Mouse (Mus musculus) limb, embryonic 12.5 days (tissue): ENCODE data around the gene Rtbdn. TPM values are rescaled to one million over a fixed set of nuclear protein-coding genes. Genes with fewer than 3 reads are reported as not detected.
A peak's percentile ranks its signal among the peaks of the same experiment; 100 is the strongest.
"Not testable (repeated sequence)": the region's sequence is repeated elsewhere in the genome, so short reads cannot be mapped to it uniquely, and the experiment has no call there.

Source experiments
- ATAC-seq: fragments of 200-750 bp; cut with Nextera tagmentation; 2 replicates; pipeline ENCODE4 v1.8.0; 2017; ENCODE audit warnings: low read depth, moderate TSS enrichment; ENCODE audit not compliant: insufficient number of reproducible peaks, insufficient read depth, low FRiP score, low TSS enrichment
- H3K27ac ChIP-seq: fragments of 300-500 bp; sonication (generic); 2 replicates; pipeline ENCODE4 v1.5.1; 2016; ENCODE audit warnings: mild to moderate bottlenecking, moderate library complexity
- H3K27me3 ChIP-seq: fragments of 300-500 bp; sonication (generic); 2 replicates; pipeline ENCODE4 v1.6.1; 2016; ENCODE audit warnings: mild to moderate bottlenecking, moderate library complexity
- H3K36me3 ChIP-seq: fragments of 300-500 bp; sonication (generic); 2 replicates; pipeline ENCODE4 v1.6.1; 2016; ENCODE audit warnings: mild to moderate bottlenecking, moderate library complexity
- H3K4me1 ChIP-seq: fragments of 300-500 bp; sonication (generic); replicated peaks from 2 replicates; pipeline ENCODE4 v1.6.1; 2016
- H3K4me2 ChIP-seq: fragments of 300-500 bp; sonication (generic); 2 replicates; pipeline ENCODE4 v1.6.1; 2016; ENCODE audit warnings: mild to moderate bottlenecking, moderate library complexity
- H3K4me3 ChIP-seq: fragments of 300-500 bp; sonication (generic); replicated peaks from 2 replicates; pipeline ENCODE4 v1.5.1; 2016; ENCODE audit warnings: mild to moderate bottlenecking
- H3K9ac ChIP-seq: fragments of 300-500 bp; sonication (generic); replicated peaks from 2 replicates; pipeline ENCODE4 v1.6.1; 2016; ENCODE audit warnings: mild to moderate bottlenecking, moderate library complexity
- H3K9me3 ChIP-seq: fragments of 300-500 bp; sonication (generic); 2 replicates; pipeline ENCODE4 v1.6.1; 2016; ENCODE audit warnings: mild to moderate bottlenecking, moderate library complexity
- WGBS: fragments of 180-500 bp; shearing (Covaris S2); methylation state at CpG from one replicate; pipeline ENCODE4 v1.1.7; 2016; 5-methylcytosine and 5-hydroxymethylcytosine counted together
- polyA plus RNA-seq: library from polyadenylated mRNA; unstranded; fragments of >200 nt; fragmentation: Nextera tagmentation; extraction: Ambion mirVana; gene quantifications from 2 replicates; pipeline ENCODE4 v1.2.1, GENCODE M21; 2016

The Rtbdn gene
- 0.34 and 0.58 TPM in 2 replicates for polyA plus RNA-seq

DNA sequence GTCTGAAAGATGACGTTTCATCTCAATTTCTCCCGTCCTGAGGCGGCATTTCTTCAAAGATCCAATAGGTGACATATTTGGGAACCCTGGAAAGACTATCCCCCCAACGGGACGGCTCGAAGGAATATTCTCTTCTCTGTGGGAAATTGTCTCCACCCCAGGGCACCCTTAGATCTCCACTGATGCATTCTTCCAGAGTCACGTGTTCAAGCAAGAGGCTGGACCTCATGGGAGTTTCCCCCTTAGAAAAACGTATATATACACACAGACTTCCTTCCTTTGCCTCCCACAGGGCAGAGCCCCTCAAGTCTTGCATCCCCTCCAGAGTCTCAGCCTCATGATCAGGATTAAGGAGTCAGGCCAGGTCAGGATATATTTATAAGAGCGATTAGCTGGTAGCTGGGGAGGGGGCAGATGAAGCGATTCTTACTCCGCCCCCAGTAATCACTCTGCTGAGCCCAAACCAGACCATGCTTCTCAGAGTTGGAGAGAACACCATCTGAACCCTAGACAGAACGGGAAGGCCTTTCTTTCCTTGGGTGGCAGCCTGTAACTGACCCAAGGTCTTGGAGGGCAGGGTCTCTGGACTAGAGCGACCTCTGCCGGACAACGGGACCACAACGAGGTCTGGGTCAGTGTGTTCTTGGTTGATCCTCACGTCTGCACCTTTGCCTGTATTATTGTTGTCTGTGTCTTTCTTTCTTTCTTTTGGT is at the start of gene Rtbdn:
Gene Rtbdn (plus strand): TSS at position 464 of the 713 bp plus-strand sequence.
- WGBS: 10% methylated on average over 17 of the region's 17 CpGs
- no peak for ATAC-seq
- H3K9me3 ChIP-seq: no peaks in the 10 kb centered on the region
- peaks cover 89% of the 10 kb centered on the region for H3K27me3 ChIP-seq
- peak within 1 kb of the TSS; percentile 47 for H3K4me3 ChIP-seq
- H3K9ac ChIP-seq: peak within 1 kb of the TSS; percentile 34; the same call in 1 of the 2 replicates
- no peak within 1 kb of the TSS for H3K27ac ChIP-seq
- peaks cover 11% of the 10 kb centered on the region for H3K4me1 ChIP-seq
- H3K4me2 ChIP-seq: peak within 1 kb of the TSS; percentile 86
- H3K36me3 ChIP-seq: no peaks in the 10 kb centered on the region

DNA sequence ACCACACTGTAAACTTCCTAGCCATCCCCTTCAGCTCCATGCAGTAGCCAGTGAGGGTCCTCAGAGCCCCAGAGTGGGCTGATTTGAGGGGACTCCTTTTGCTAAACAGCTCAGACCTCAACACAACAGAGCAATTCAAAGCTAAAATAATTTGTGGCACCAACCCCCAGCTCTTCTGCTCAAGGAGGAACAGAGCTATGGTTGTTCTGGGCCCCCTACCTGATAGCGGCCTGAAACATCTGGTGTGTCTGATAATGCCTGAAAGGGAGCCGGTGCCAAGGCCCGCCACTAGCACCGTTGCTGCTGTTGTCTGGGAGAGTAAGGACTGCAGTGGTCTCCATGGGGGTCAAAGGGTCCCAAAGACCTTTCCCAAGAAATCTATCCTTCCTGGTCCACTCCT is 45.7 kb upstream of the Rtbdn start:
- peaks cover 11% of the 10 kb centered on the region; the same call in 1 of the 2 replicates for H3K4me1 ChIP-seq
- WGBS: 69% methylated on average over 4 of the region's 4 CpGs
- ATAC-seq: no peak
- no peak overlapping the region for H3K4me3 ChIP-seq
- no peak overlapping the region for H3K27ac ChIP-seq
- H3K9me3 ChIP-seq: no peaks in the 10 kb centered on the region
- no peak overlapping the region for H3K4me2 ChIP-seq
- peaks cover 14% of the 10 kb centered on the region for H3K27me3 ChIP-seq
- no peak overlapping the region for H3K9ac ChIP-seq
- H3K36me3 ChIP-seq: no peaks in the 10 kb centered on the region

DNA sequence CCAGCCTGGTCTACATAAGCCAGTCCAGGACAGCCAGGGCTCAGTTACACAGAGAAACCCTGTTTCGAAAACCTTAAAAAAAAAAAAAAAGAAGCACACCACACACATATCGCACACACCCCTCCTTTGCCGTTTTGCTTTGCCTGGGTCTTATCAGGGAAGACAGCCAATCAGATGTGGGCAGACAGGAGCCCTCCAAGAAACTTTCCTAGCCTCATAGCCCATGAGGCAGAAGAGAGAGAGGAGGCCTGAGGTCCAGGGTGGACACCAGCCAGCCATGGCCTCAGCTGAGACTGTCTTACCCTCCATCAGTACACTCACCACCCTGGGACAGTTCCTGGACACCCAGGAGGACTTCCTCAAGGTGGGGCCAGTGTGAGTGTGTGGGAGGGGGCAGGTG is 45.0 kb upstream of the Rtbdn start, which contains the start of gene Klf1:
Gene Klf1 (plus strand): TSS at position 177 of the 400 bp plus-strand sequence.
- ATAC-seq: no peak
- 68% methylated on average over 3 of the region's 3 CpGs for WGBS
- Histone ChIP-seq H3K4me2 (peak within 1 kb of the TSS; percentile 94), H3K4me3 (peak within 1 kb of the TSS; percentile 67), H3K36me3 (no peaks in the 10 kb centered on the region), H3K9me3 (no peaks in the 10 kb centered on the region), H3K27me3 (peaks cover 14% of the 10 kb centered on the region), H3K27ac (peak within 1 kb of the TSS; percentile 80), H3K4me1 (peaks cover 11% of the 10 kb centered on the region; the same call in 1 of the 2 replicates), H3K9ac (peak within 1 kb of the TSS; percentile 75)

GRCm38 (mm10) chr8:84902367-84902919 is 44.3 kb upstream of the Rtbdn start:
- peak overlapping the region; percentile 80 for H3K27ac ChIP-seq
- H3K27me3 ChIP-seq: peaks cover 14% of the 10 kb centered on the region
- peak overlapping the region; percentile 75 for H3K9ac ChIP-seq
- H3K4me3 ChIP-seq: peak overlapping the region; percentile 67
- no peak for ATAC-seq
- no peaks in the 10 kb centered on the region for H3K36me3 ChIP-seq
- 3% methylated on average over 24 of the region's 24 CpGs for WGBS
- peak overlapping the region; percentile 94 for H3K4me2 ChIP-seq
- H3K9me3 ChIP-seq: no peaks in the 10 kb centered on the region
- peaks cover 11% of the 10 kb centered on the region; the same call in 1 of the 2 replicates for H3K4me1 ChIP-seq

GRCm38 (mm10) chr8:84902920-84903661 is 43.7 kb upstream of the Rtbdn start:
- peak; percentile 85 for ATAC-seq
- H3K9ac ChIP-seq: peak overlapping the region; percentile 75
- peaks cover 11% of the 10 kb centered on the region; the same call in 1 of the 2 replicates for H3K4me1 ChIP-seq
- peak overlapping the region; percentile 80 for H3K27ac ChIP-seq
- no peaks in the 10 kb centered on the region for H3K9me3 ChIP-seq
- under 1% methylated on average over 68 of the region's 68 CpGs for WGBS
- peak overlapping the region; percentile 67 for H3K4me3 ChIP-seq
- H3K36me3 ChIP-seq: no peaks in the 10 kb centered on the region
- peak overlapping the region; percentile 94 for H3K4me2 ChIP-seq
- peaks cover 14% of the 10 kb centered on the region for H3K27me3 ChIP-seq

- WGBS: 88% methylated on average over 7 of the region's 7 CpGs
- no peak for ATAC-seq
- Histone ChIP-seq H3K9ac (no peak overlapping the region), H3K36me3 (no peaks in the 10 kb centered on the region), H3K9me3 (no peaks in the 10 kb centered on the region), H3K4me3 (no peak overlapping the region), H3K4me2 (no peak overlapping the region), H3K4me1 (peaks cover 18% of the 10 kb centered on the region), H3K27me3 (peaks cover 19% of the 10 kb centered on the region), H3K27ac (no peak overlapping the region)
These were observed 42.4 kb upstream of the Rtbdn start for GRCm38 (mm10) chr8:84904351-84904750.

DNA sequence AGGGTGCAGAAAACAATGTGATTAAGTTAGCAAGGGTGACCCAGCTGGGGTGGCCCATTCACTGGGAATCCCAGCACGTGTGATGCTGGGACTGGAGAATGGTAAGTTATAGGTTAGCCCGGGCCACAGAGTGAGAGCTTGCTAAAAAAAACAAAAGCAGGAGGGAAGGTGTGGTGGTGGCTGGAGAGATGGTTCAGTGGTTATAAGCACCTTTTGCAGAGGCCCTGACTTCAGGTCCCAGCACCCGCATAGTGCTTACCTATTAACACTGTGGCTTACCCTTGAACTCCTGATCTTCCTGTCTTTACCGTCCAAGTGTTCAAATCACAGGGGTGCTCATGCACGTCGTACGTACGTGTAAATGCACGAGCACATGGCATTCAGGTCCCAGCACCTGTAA is 39.8 kb upstream of the Rtbdn start:
- H3K9ac ChIP-seq: no peak overlapping the region
- ATAC-seq: no peak
- H3K4me2 ChIP-seq: no peak overlapping the region
- H3K27me3 ChIP-seq: peaks cover 34% of the 10 kb centered on the region
- peaks cover 4% of the 10 kb centered on the region; the same call in 1 of the 2 replicates for H3K36me3 ChIP-seq
- H3K9me3 ChIP-seq: no peaks in the 10 kb centered on the region
- no peak overlapping the region for H3K27ac ChIP-seq
- 95% methylated on average over 9 of the region's 9 CpGs for WGBS
- H3K4me3 ChIP-seq: no peak overlapping the region
- H3K4me1 ChIP-seq: peaks cover 25% of the 10 kb centered on the region

DNA sequence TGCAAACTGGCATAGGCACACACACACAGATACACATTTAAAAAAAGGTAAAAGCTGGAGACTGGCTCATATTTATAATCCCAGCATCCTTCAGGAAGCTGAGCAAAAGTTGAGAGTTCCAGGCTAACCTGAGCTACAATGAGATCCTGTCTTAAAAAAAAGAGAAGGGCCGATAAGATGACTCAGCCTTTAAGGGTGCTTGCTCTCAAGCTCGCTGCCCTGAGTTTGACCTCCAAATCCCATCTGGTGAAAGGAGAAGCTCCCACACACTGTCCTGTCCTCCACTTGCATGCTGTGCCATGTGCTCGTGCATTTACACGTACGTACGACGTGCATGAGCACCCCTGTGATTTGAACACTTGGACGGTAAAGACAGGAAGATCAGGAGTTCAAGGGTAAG is 39.3 kb upstream of the Rtbdn start:
- H3K9me3 ChIP-seq: no peaks in the 10 kb centered on the region
- no peak overlapping the region for H3K27ac ChIP-seq
- H3K9ac ChIP-seq: no peak overlapping the region
- no peak overlapping the region for H3K4me2 ChIP-seq
- no peak for ATAC-seq
- 83% methylated on average over 8 of the region's 8 CpGs for WGBS
- H3K36me3 ChIP-seq: peaks cover 4% of the 10 kb centered on the region; the same call in 1 of the 2 replicates
- H3K27me3 ChIP-seq: peaks cover 37% of the 10 kb centered on the region
- no peak overlapping the region for H3K4me3 ChIP-seq
- H3K4me1 ChIP-seq: peaks cover 24% of the 10 kb centered on the region

- H3K4me3 ChIP-seq: peak overlapping the region; percentile 58
- peak overlapping the region; percentile 80 for H3K4me2 ChIP-seq
- not testable (repeated sequence) for H3K9me3 ChIP-seq, H3K9ac ChIP-seq, H3K36me3 ChIP-seq, ATAC-seq, H3K27ac ChIP-seq
- WGBS: 25% methylated on average over 7 of the region's 7 CpGs
- peaks cover 42% of the 10 kb centered on the region for H3K27me3 ChIP-seq
- H3K4me1 ChIP-seq: peaks cover 27% of the 10 kb centered on the region
These were observed 38.8 kb upstream of the Rtbdn start for GRCm38 (mm10) chr8:84907979-84908378.

DNA sequence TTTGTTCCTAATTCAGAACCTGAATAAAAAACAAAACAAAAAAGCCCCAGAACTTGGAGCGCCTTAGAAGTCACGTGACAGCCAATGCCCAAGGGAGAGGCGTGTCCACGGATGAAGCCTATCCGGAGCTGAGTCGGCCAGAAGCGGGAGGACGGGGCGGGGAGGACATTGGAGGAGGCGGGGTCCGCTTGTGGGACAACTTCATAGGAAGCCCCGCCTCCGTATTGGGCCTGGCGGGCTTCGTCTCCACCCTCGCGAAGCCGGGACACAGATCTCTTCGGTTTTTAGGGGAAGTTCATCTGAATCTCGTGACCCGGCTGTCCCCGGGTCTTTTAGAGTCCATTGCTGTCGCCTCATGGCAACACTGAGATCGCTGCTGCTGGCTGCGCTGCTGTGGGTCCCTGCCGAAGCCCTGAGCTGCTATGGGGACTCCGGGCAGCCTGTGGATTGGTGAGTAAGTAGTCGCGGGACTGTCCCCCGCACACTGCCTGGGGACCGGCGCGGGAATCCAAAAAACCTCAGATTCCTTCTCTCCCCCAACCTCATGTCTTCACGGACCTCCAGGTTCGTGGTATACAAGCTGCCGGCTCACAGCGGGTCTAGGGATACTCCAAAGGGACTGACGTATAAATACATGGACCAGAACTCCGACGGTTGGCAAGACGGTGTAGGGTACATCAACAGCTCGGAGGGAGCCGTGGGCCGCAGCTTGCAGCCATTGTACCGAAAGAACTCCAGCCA is 38.2 kb upstream of the Rtbdn start, which contains the start of gene Dnase2a:
Gene Dnase2a (plus strand): TSS at position 140 of the 741 bp plus-strand sequence.
- Histone ChIP-seq H3K27ac (0 out of 2 replicates have a peak within 1 kb of the TSS, but pooled peaks have one; percentile 17), H3K4me3 (peak within 1 kb of the TSS; percentile 58), H3K4me2 (peak within 1 kb of the TSS; percentile 80), H3K36me3 (peaks cover 4% of the 10 kb centered on the region; the same call in 1 of the 2 replicates), H3K27me3 (peaks cover 48% of the 10 kb centered on the region), H3K9me3 (no peaks in the 10 kb centered on the region), H3K9ac (peak within 1 kb of the TSS; percentile 70), H3K4me1 (peaks cover 25% of the 10 kb centered on the region)
- ATAC-seq: peak; percentile 87
- under 1% methylated on average over 45 of the region's 45 CpGs for WGBS
